Mouse (Mus musculus) forebrain, embryonic 16.5 days (tissue): ENCODE measurements around the gene Defb13. TPM values are rescaled to one million over a fixed set of nuclear protein-coding genes. Genes with fewer than 3 reads are reported as not detected.

ENCODE experiments used
- polyA plus RNA-seq: library from polyadenylated mRNA; unstranded; fragments of >200 nt; fragmentation: Nextera tagmentation; extraction: Ambion mirVana; gene quantifications from 2 replicates; pipeline ENCODE4 v1.2.1, GENCODE M21; 2015

Defb13 gene
- polyA plus RNA-seq, 1 experiment from 2014 or later = not detected

Other genes with a start within 250 kb of the Defb13 start
- not detected in 2 replicates for gene AY761184, start 243.1 kb upstream of the Defb13 start, polyA plus RNA-seq
- gene Defa24, start 212.3 kb upstream of the Defb13 start, polyA plus RNA-seq = not detected in 2 replicates
- not detected in 2 replicates for gene Defb50, start 123.2 kb upstream of the Defb13 start, polyA plus RNA-seq
- gene Defb2, start 106.8 kb upstream of the Defb13 start, polyA plus RNA-seq = not detected in 2 replicates
- not detected in 2 replicates for gene Defb10, start 87.9 kb upstream of the Defb13 start, polyA plus RNA-seq
- not detected in 2 replicates for gene Defb9, start 61.3 kb upstream of the Defb13 start, polyA plus RNA-seq
- 10.6 and 13.4 TPM in 2 replicates for gene Defb11, start 40.4 kb upstream of the Defb13 start, polyA plus RNA-seq
- not detected in 2 replicates for gene Defb15, start 14.1 kb upstream of the Defb13 start, polyA plus RNA-seq
- gene Defb35, start 8.4 kb upstream of the Defb13 start, polyA plus RNA-seq = not detected in 2 replicates
- not detected in 2 replicates for gene Fam90a1a, start 12.0 kb downstream of the Defb13 start, polyA plus RNA-seq
- not detected in 2 replicates for gene Ccdc70, start 23.0 kb downstream of the Defb13 start, polyA plus RNA-seq
- gene Atp7b, start 113.5 kb downstream of the Defb13 start, polyA plus RNA-seq = 1.7 and 1.9 TPM in 2 replicates
- 33.6 and 37.8 TPM in 2 replicates for gene Alg11, start 114.0 kb downstream of the Defb13 start, polyA plus RNA-seq
- gene Nek5, start 178.3 kb downstream of the Defb13 start, polyA plus RNA-seq = 0.32 and 0.52 TPM in 2 replicates
- gene Nek3, start 219.7 kb downstream of the Defb13 start, polyA plus RNA-seq = 6.9 and 7.1 TPM in 2 replicates
- gene Ckap2, start 239.1 kb downstream of the Defb13 start, polyA plus RNA-seq = 24.7 and 27.4 TPM in 2 replicates
- gene Vps36, start 246.0 kb downstream of the Defb13 start, polyA plus RNA-seq = 38.7 and 40.9 TPM in 2 replicates